Mouse (Mus musculus) heart, embryonic 11.5 days (tissue): Measurements from ENCODE around the gene Nek3. TPM values are rescaled to one million over a fixed set of nuclear protein-coding genes. Genes with fewer than 3 reads are reported as not detected.

ENCODE experiments used
- polyA plus RNA-seq: library from polyadenylated mRNA; unstranded; fragments of >200 nt; fragmentation: Nextera tagmentation; extraction: Ambion mirVana; gene quantifications from 2 replicates; pipeline ENCODE4 v1.2.1, GENCODE M21; 2014

Nek3 gene
- polyA plus RNA-seq, 1 experiment from 2014 or later, result 7.8 TPM

Other genes starting within 250 kb of the Nek3 start
- gene Defb15, start 233.7 kb downstream of the Nek3 start, polyA plus RNA-seq, result not detected in 2 replicates
- gene Defb35, start 228.1 kb downstream of the Nek3 start, polyA plus RNA-seq, result not detected in 2 replicates
- gene Defb13, start 219.7 kb downstream of the Nek3 start, polyA plus RNA-seq, result not detected in 2 replicates
- not detected in 2 replicates for gene Fam90a1a, start 207.7 kb downstream of the Nek3 start, polyA plus RNA-seq
- not detected in 2 replicates for gene Ccdc70, start 196.7 kb downstream of the Nek3 start, polyA plus RNA-seq
- gene Atp7b, start 106.1 kb downstream of the Nek3 start, polyA plus RNA-seq, result 2.9 and 3.6 TPM in 2 replicates
- 27.0 and 31.5 TPM in 2 replicates for gene Alg11, start 105.7 kb downstream of the Nek3 start, polyA plus RNA-seq
- gene Nek5, start 41.4 kb downstream of the Nek3 start, polyA plus RNA-seq, result 0.27 TPM in 1 of 2 replicates, not detected in the other
- 37.4 and 37.6 TPM in 2 replicates for gene Ckap2, start 19.4 kb upstream of the Nek3 start, polyA plus RNA-seq
- 27.7 and 29.6 TPM in 2 replicates for gene Vps36, start 26.4 kb upstream of the Nek3 start, polyA plus RNA-seq
- 14.4 and 15.8 TPM in 2 replicates for gene Thsd1, start 60.9 kb upstream of the Nek3 start, polyA plus RNA-seq
- gene Tpte, start 117.0 kb upstream of the Nek3 start, polyA plus RNA-seq, result not detected in 2 replicates
- gene Slc25a15, start 232.2 kb upstream of the Nek3 start, polyA plus RNA-seq, result 11.1 and 14.9 TPM in 2 replicates
- gene Mrps31, start 244.9 kb upstream of the Nek3 start, polyA plus RNA-seq, result 46.9 and 47.4 TPM in 2 replicates